Mouse (Mus musculus) intestine, embryonic 15.5 days (tissue): ENCODE measurements around the gene Rgs5. TPM values are rescaled to one million over a fixed set of nuclear protein-coding genes. Genes with fewer than 3 reads are reported as not detected.
A peak's percentile ranks its signal among the peaks of the same experiment; 100 is the strongest.

ENCODE experiments used
- ATAC-seq: fragments of 200-750 bp; cut with Nextera tagmentation; 2 replicates; pipeline ENCODE4 v1.8.0; 2017; ENCODE audit warnings: moderate TSS enrichment, moderate library complexity
- H3K27ac ChIP-seq: fragments of 300-500 bp; sonication (generic); 2 replicates; pipeline ENCODE4 v1.5.1; 2015; ENCODE audit warnings: mild to moderate bottlenecking, inconsistent platforms
- H3K27me3 ChIP-seq: fragments of 300-500 bp; sonication (generic); replicated peaks from 2 replicates; pipeline ENCODE4 v1.6.1; 2015; ENCODE audit warnings: inconsistent platforms
- H3K36me3 ChIP-seq: fragments of 300-500 bp; sonication (generic); 2 replicates; pipeline ENCODE4 v1.6.1; 2015; ENCODE audit warnings: inconsistent platforms
- H3K4me1 ChIP-seq: fragments of 300-500 bp; sonication (generic); replicated peaks from 2 replicates; pipeline ENCODE4 v1.6.1; 2015; ENCODE audit warnings: inconsistent platforms
- H3K4me2 ChIP-seq: fragments of 300-500 bp; sonication (generic); replicated peaks from 2 replicates; pipeline ENCODE4 v1.6.1; 2015; ENCODE audit warnings: mild to moderate bottlenecking, inconsistent platforms
- H3K4me3 ChIP-seq: fragments of 300-500 bp; sonication (generic); replicated peaks from 2 replicates; pipeline ENCODE4 v1.5.1; 2015; ENCODE audit warnings: inconsistent platforms
- H3K9ac ChIP-seq: fragments of 300-500 bp; sonication (generic); 2 replicates; pipeline ENCODE4 v1.6.1; 2015; ENCODE audit warnings: inconsistent platforms
- H3K9me3 ChIP-seq: fragments of 300-500 bp; sonication (generic); 2 replicates; pipeline ENCODE4 v1.6.1; 2016; ENCODE audit warnings: inconsistent platforms
- WGBS: fragments of 180-500 bp; shearing (Covaris S2); methylation state at CpG from one replicate; pipeline ENCODE4 v1.1.7; 2015; 5-methylcytosine and 5-hydroxymethylcytosine counted together
- polyA plus RNA-seq: library from polyadenylated mRNA; unstranded; fragments of >200 nt; fragmentation: Nextera tagmentation; extraction: Ambion mirVana; gene quantifications from 2 replicates; pipeline ENCODE4 v1.2.1, GENCODE M21; 2015

Gene Rgs5
- polyA plus RNA-seq, 1 experiment from 2014 or later: 12.6 TPM

DNA sequence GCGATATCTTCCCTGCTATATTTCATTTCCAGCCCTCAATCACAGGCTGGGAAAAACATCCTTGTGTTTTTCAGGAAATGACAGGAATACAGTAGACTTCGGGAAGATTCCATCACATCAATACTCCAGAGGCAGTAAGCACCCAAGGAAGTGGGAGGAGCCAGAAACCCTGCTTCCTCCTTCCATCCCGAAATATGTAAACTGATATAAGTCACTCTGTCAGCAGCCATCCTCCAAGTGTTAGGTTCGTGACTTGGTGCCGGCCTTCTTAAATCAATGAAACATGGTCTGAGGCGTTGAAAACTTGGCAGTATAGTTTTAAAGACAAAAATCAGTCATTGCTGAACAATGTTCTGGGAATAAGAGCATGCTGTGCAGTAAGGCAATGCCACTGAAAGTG is 80.8 kb downstream of the Rgs5 start:
- no peak for ATAC-seq
- no peak overlapping the region for H3K27ac ChIP-seq
- no peaks in the 10 kb centered on the region for H3K9me3 ChIP-seq
- WGBS: 51% methylated on average over 6 of the region's 6 CpGs
- H3K4me1 ChIP-seq: no peaks in the 10 kb centered on the region
- no peak overlapping the region for H3K9ac ChIP-seq
- no peak overlapping the region for H3K4me3 ChIP-seq
- no peaks in the 10 kb centered on the region for H3K27me3 ChIP-seq
- no peak overlapping the region for H3K4me2 ChIP-seq
- no peaks in the 10 kb centered on the region for H3K36me3 ChIP-seq

DNA sequence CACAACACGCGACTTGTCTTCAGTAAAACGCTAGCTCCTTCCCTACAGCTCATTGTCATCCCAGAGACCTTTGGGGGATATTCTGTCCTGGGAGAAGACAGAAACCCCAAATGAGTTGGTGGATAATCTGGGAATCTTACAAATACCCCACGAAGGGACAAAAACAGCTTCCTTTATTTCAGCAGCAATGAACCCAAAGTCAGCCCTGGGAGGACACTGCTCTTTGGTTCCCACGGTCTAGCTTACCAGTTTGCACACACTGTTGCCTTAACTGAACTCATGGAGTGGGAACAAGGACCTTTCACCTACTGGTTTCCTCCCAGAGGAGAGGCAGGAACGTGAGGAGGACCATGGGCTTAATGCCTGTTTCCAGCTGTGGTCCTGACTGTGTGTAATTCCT is 81.9 kb downstream of the Rgs5 start:
- no peaks in the 10 kb centered on the region for H3K9me3 ChIP-seq
- 86% methylated on average over 6 of the region's 6 CpGs for WGBS
- H3K36me3 ChIP-seq: no peaks in the 10 kb centered on the region
- H3K9ac ChIP-seq: no peak overlapping the region
- no peaks in the 10 kb centered on the region for H3K4me1 ChIP-seq
- H3K27ac ChIP-seq: no peak overlapping the region
- H3K4me2 ChIP-seq: no peak overlapping the region
- ATAC-seq: no peak
- H3K27me3 ChIP-seq: no peaks in the 10 kb centered on the region
- no peak overlapping the region for H3K4me3 ChIP-seq

- no peaks in the 10 kb centered on the region for H3K9me3 ChIP-seq
- no peak overlapping the region for H3K4me2 ChIP-seq
- no peaks in the 10 kb centered on the region for H3K27me3 ChIP-seq
- peak; percentile 68 for ATAC-seq
- no peak overlapping the region for H3K4me3 ChIP-seq
- H3K4me1 ChIP-seq: no peaks in the 10 kb centered on the region
- H3K27ac ChIP-seq: no peak overlapping the region
- H3K36me3 ChIP-seq: no peaks in the 10 kb centered on the region
- no peak overlapping the region for H3K9ac ChIP-seq
- 76% methylated on average over 5 of the region's 5 CpGs for WGBS
Measured at GRCm38 (mm10) chr1:169741147-169741546, 85.8 kb downstream of the Rgs5 start.

Other genes with a start within 250 kb of the Rgs5 start
- 40.5 and 46.0 TPM in 2 replicates for gene Nuf2, start 124.0 kb upstream of the Rgs5 start, polyA plus RNA-seq
- gene Rgs4, start 92.1 kb downstream of the Rgs5 start, polyA plus RNA-seq: 4.3 and 6.1 TPM in 2 replicates